Mouse (Mus musculus) embryonic facial prominence, embryonic 10.5 days (tissue): ENCODE data around the gene Lamtor5. TPM values are rescaled to one million over a fixed set of nuclear protein-coding genes. Genes with fewer than 3 reads are reported as not detected.

ENCODE experiments used
- DNase-seq: peaks from one replicate; pipeline ENCODE4 v3.0.0-alpha.2; 2017; ENCODE audit warnings: low spot score
- H3K27ac ChIP-seq: fragments of 300-500 bp; sonication (generic); replicated peaks from 2 replicates; pipeline ENCODE4 v1.5.1; 2016; ENCODE audit warnings: mild to moderate bottlenecking
- H3K27me3 ChIP-seq: fragments of 300-500 bp; sonication (generic); replicated peaks from 2 replicates; pipeline ENCODE4 v1.6.1; 2016; ENCODE audit warnings: low read depth, mild to moderate bottlenecking; ENCODE audit not compliant: poor library complexity, severe bottlenecking
- H3K36me3 ChIP-seq: fragments of 300-500 bp; sonication (generic); replicated peaks from 2 replicates; pipeline ENCODE4 v1.6.1; 2016; ENCODE audit warnings: mild to moderate bottlenecking, moderate library complexity
- H3K4me1 ChIP-seq: fragments of 300-500 bp; sonication (generic); 2 replicates; pipeline ENCODE4 v1.6.1; 2016
- H3K4me3 ChIP-seq: fragments of 300-500 bp; sonication (generic); 2 replicates; pipeline ENCODE4 v1.5.1; 2016; ENCODE audit warnings: mild to moderate bottlenecking, moderate library complexity
- H3K9me3 ChIP-seq: fragments of 300-500 bp; sonication (generic); 2 replicates; pipeline ENCODE4 v1.6.1; 2016; ENCODE audit warnings: mild to moderate bottlenecking
- WGBS: fragments of 180-500 bp; shearing (Covaris S2); methylation state at CpG from one replicate; pipeline ENCODE4 v1.1.7; 2016; 5-methylcytosine and 5-hydroxymethylcytosine counted together
- polyA plus RNA-seq: library from polyadenylated mRNA; unstranded; fragments of >200 nt; fragmentation: Nextera tagmentation; extraction: Ambion mirVana; gene quantifications from 2 replicates; pipeline ENCODE4 v1.2.1, GENCODE M21; 2016

Lamtor5 gene
- polyA plus RNA-seq, 1 experiment from 2014 or later = 191 TPM

DNA sequence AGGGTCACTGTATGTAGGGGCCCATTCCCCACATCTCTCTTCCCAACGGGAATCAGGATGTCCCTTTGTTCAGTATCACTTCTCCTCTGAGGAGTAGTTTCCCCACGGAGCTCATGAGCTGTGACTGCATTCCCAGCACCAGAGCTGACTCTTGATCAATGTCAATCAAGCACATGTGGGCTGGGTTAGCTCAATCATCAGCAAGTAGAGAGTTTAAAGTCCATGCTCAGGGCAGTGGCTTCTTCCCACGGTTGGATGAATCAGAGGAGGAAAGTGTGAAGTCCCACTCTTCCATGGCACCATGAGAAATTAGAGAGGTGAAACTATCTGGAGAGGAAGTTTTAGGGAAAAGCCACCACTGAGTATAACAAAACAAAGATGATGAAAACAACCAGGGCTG lies 29.6 kb upstream of the Lamtor5 start:
- no peak overlapping the region for H3K4me3 ChIP-seq
- 52% methylated on average over 3 of the region's 3 CpGs for WGBS
- H3K4me1 ChIP-seq = peaks cover 19% of the 10 kb centered on the region; the same call in 1 of the 2 replicates
- DNase-seq = no peak
- H3K27me3 ChIP-seq = no peaks in the 10 kb centered on the region; the same call in 1 of the 2 replicates
- H3K9me3 ChIP-seq = no peaks in the 10 kb centered on the region
- no peaks in the 10 kb centered on the region for H3K36me3 ChIP-seq
- no peak overlapping the region for H3K27ac ChIP-seq

DNA sequence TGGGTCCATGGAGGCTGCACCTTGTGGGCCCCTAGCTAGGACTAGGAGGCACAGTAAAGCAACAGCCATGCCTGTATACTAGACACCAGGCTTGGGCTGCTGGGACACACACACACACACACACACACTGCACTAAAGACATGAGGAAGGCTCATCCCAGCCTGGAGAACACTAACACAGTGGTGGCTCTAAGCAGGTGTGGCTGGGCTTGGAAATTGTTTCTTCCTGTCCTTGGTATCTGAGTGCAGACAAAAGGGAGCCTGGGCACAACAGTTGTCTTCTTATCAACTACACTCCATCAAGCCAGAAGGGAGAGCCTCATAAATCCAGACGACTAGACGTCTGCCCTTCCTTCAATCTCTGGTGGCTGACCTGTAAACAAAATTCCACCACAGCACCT lies 28.3 kb upstream of the Lamtor5 start:
- no peak overlapping the region for H3K4me3 ChIP-seq
- 76% methylated on average over 2 of the region's 2 CpGs for whole genome bisulfite sequencing
- H3K27ac ChIP-seq = no peak overlapping the region
- H3K36me3 ChIP-seq = no peaks in the 10 kb centered on the region
- H3K27me3 ChIP-seq = no peaks in the 10 kb centered on the region; the same call in 1 of the 2 replicates
- H3K4me1 ChIP-seq = peaks cover 19% of the 10 kb centered on the region; the same call in 1 of the 2 replicates
- no peaks in the 10 kb centered on the region for H3K9me3 ChIP-seq
- DNase-seq = no peak

DNA sequence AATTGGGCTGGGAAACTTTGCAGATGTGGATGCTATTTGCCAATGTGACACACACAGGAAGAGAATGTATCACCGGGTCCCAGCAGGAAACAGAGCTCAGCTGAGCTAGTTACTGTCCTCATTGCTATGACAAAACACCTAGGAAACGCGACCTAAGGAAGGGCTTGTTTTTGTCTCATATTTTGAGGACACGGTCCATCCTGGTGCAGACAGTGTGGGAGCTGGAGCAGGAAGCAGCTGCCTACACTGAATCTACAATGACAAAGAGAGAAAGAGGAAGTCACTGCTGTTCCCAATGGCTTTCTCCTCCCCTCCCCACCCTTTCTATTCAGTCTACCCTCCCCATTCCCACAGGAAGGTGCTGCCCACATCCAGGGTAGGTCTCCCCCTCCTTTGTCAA lies 26.6 kb upstream of the Lamtor5 start:
- no peak overlapping the region for H3K27ac ChIP-seq
- no peaks in the 10 kb centered on the region for H3K9me3 ChIP-seq
- H3K4me3 ChIP-seq = no peak overlapping the region
- peaks cover 16% of the 10 kb centered on the region; the same call in 1 of the 2 replicates for H3K4me1 ChIP-seq
- DNase-seq = no peak
- H3K36me3 ChIP-seq = no peaks in the 10 kb centered on the region
- no peaks in the 10 kb centered on the region; the same call in 1 of the 2 replicates for H3K27me3 ChIP-seq
- 81% methylated on average over 4 of the region's 4 CpGs for WGBS

DNA sequence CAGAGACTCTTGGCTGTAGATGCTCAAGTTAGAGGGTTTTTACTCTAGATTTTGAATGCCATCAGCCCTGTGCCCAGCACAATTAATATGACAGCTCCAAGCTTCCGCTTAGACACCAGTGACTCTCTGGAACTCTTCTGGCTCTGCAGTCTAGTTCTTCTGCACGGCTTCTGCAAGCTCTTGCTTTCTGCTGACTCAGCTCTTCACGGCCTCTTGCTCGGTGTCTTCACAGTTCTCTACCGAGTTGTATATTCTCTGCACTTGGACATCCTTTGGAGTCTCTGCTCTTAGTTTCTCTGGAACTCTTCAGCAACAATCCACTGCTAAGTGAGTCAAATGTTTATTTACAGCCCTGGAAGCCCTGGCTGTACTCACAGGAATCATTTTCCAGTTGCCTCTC lies 24.7 kb upstream of the Lamtor5 start:
- no peak overlapping the region for H3K4me3 ChIP-seq

DNA sequence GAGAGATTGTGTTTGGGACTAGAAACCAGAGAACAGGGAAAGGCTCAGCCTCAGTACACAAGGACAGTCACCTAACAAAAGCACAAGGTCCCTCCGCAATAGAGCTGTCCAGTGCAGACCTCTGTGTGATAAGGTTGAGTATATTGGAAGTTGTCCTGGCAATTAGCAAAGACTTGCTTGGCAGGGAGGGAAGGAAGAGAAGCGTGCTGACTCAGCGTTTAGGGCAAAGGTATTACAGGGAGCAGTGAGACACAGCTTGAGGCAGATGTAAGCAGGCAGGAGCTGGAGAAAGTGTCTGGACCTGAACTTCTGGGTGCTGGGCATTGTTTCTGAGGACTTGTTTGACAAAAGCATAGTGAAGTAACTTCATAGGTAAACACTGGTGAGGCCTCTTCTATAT lies 22.7 kb upstream of the Lamtor5 start:
- Histone ChIP-seq H3K4me1 (peaks cover 9% of the 10 kb centered on the region), H3K9me3 (no peaks in the 10 kb centered on the region), H3K36me3 (no peaks in the 10 kb centered on the region), H3K27me3 (no peaks in the 10 kb centered on the region; the same call in 1 of the 2 replicates), H3K4me3 (no peak overlapping the region), H3K27ac (no peak overlapping the region)
- WGBS = 82% methylated on average over 3 of the region's 3 CpGs
- DNase-seq = no peak

More for the DNA sequence above, 24.7 kb upstream of the Lamtor5 start:
- Histone ChIP-seq H3K36me3 (no peaks in the 10 kb centered on the region), H3K27me3 (no peaks in the 10 kb centered on the region; the same call in 1 of the 2 replicates), H3K9me3 (no peaks in the 10 kb centered on the region), H3K27ac (no peak overlapping the region), H3K4me1 (0 out of 2 replicates have a peak, but pooled peaks cover 11% of the 10 kb centered on the region)
- no peak for DNase-seq
- WGBS = 82% methylated on average over 5 of the region's 5 CpGs

DNA sequence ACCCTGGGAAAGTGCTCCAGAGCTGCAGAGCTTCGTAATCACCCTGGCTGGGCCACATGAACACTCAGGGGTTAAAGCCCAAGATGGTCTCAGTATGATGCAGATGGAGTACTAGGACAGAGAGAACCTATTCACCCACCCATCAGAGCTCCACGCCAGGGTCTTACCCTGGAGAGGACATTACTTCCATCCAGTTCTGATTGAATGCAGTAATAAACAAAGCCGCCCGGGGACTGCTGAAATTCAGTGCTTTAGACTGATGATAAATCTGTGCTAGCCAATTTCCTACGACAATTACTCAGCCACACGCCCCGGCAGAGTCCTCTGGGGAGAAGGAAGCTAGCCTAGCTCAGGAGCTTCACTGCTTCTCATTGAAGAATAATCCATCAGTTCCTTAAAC lies 21.9 kb upstream of the Lamtor5 start:
- no peak for DNase-seq
- H3K4me3 ChIP-seq = no peak overlapping the region

DNA sequence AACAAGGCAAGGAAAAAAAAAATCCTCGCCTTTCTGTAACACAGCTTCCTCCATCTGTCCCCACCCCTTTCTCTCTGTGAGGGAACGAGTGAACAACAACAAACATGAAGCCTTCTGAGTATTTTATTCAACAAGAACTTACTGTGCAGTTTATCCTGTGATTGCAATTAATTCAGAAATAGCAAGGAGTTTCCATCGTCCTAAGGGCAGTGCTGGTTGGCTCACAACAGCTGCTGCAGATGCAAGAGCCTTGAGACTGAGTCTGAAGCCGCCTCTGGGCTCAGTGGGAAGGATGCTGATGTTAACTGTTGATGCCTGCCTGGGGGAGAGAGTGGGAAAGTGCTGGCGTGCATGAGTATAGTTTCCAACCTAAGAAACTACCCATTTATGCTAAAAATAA lies 20.7 kb upstream of the Lamtor5 start:
- H3K4me3 ChIP-seq = no peak overlapping the region
- 61% methylated on average over 5 of the region's 5 CpGs for WGBS
- H3K36me3 ChIP-seq = no peaks in the 10 kb centered on the region

More for the DNA sequence above, 21.9 kb upstream of the Lamtor5 start:
- Histone ChIP-seq H3K27me3 (no peaks in the 10 kb centered on the region; the same call in 1 of the 2 replicates), H3K9me3 (no peaks in the 10 kb centered on the region), H3K4me1 (peaks cover 17% of the 10 kb centered on the region), H3K27ac (no peak overlapping the region), H3K36me3 (no peaks in the 10 kb centered on the region)
- 80% methylated on average over 7 of the region's 7 CpGs for WGBS

DNA sequence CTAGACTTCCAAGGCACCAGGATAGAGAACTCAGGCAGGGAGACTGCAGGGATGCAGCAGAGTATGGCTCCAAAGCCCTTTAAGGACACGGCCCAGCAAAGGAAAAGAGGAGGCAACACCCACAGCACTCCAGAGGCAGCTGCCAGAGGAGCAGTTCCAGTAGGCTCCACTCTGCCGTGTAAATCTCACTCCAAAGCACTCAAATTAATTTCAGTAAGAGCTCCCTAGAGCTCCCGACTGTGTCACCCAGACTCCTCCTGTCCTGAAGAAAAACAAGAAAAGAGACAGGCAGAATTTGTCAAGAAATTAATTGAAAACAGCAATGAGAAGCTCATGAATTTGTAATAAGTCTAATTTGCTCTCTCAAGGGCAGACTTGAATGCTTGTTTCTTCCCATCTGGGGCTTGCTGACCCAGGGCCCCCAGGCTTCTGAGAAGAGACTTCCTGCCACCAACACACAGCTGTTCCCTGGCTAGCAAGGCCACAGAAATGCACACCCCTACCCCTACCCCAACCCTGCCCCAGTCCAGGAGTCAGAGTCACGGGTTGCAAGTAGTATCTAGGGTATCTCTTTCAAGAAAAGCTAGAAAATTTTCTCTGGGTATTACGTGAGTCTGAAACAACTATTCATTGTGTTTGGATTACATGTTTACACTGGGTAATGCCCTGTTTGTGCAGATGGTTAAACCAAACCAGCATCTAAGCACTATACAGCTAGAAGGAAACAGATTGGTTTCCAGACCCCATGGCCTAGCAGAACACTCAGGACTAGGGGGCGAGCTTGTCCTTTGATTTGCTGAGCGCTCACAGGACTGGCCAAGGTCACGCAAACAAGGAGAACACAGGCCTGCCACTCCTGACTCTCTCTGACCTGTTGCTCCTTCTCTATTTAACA lies 17.5 kb upstream of the Lamtor5 start:
- H3K4me1 ChIP-seq = peaks cover 15% of the 10 kb centered on the region
- DNase-seq = peak; percentile 65
- no peaks in the 10 kb centered on the region for H3K9me3 ChIP-seq
- peak overlapping the region; percentile 69 for H3K27ac ChIP-seq
- no peaks in the 10 kb centered on the region for H3K36me3 ChIP-seq
- no peaks in the 10 kb centered on the region for H3K27me3 ChIP-seq
- H3K4me3 ChIP-seq = no peak overlapping the region
- 33% methylated on average over 8 of the region's 8 CpGs for WGBS

More for the DNA sequence above, 20.7 kb upstream of the Lamtor5 start:
- no peaks in the 10 kb centered on the region for H3K9me3 ChIP-seq
- peaks cover 15% of the 10 kb centered on the region for H3K4me1 ChIP-seq
- H3K27ac ChIP-seq = no peak overlapping the region
- no peak for DNase-seq
- H3K27me3 ChIP-seq = no peaks in the 10 kb centered on the region; the same call in 1 of the 2 replicates

DNA sequence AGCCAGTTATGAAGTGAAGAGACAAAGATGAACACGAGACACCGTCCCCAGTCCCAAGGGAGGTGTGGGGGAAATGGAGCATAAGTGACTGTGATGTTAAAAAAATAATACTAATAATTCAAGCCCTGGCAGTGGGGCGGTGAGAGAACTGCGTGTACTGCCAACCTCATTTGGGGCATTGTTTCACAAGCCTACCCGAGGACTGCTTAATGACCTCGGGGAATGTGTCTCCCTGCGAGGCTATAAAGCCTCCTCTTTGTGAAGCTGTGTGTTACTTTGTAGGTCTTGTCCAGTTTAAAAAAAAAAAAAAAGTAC lies 16.9 kb upstream of the Lamtor5 start:
- H3K4me3 ChIP-seq = no peak overlapping the region
- DNase-seq = no peak
- H3K9me3 ChIP-seq = no peaks in the 10 kb centered on the region
- WGBS = 43% methylated on average over 7 of the region's 7 CpGs
- no peaks in the 10 kb centered on the region for H3K27me3 ChIP-seq
- H3K27ac ChIP-seq = peak overlapping the region; percentile 51; the same call in 1 of the 2 replicates
- peaks cover 15% of the 10 kb centered on the region for H3K4me1 ChIP-seq
- no peaks in the 10 kb centered on the region for H3K36me3 ChIP-seq

DNA sequence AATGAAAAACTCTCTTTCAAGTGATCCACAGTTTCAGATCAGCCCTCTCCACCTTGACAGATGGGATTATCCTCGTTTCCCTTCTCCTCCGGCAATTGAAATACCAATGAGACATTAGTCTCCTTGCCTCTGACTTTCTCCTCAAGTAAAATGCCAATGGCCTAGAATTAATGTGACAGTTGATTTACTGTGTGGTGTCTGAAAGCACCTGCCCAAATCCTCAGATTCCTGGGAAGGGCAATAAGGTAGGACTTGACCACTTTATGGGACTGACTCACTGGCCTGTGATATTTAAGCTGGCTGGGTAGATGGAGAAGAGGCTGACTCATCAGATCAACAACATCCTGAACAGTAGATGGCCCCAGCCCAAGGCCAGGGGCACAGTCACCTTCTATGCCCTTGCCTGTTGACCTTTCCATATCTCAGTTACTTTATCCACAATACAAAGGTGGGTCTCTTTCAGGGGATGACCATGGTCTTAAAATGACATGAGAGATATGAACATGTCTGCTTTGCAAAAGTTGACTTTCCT lies 11.8 kb upstream of the Lamtor5 start:
- Histone ChIP-seq H3K27ac (no peak overlapping the region), H3K9me3 (no peaks in the 10 kb centered on the region), H3K36me3 (no peaks in the 10 kb centered on the region), H3K4me1 (peaks cover under 1% of the 10 kb centered on the region; the same call in 1 of the 2 replicates), H3K27me3 (no peaks in the 10 kb centered on the region), H3K4me3 (no peak overlapping the region)
- no peak for DNase-seq
- 72% methylated on average over 2 of the region's 2 CpGs for WGBS

DNA sequence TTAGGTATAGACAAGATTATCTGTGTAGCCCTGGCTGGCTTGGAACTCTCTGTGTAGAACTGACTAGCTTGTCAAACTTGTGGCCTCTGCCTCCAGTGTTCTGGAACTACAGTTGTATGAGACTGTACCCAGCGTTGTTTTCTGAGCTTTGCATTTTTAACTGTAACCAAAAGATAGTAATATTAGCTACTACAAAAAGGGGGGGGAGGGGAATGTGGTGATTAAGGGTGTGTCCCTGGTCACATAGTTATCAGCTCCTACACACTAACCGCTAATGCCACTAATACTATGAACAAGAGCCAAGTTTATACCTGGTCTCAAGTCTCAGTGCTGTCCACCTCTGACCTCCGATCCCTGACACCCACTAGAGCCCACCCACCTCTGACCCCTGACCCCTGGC lies 6.2 kb upstream of the Lamtor5 start:
- 92% methylated on average over 3 of the region's 3 CpGs for WGBS
- H3K4me1 ChIP-seq = no peaks in the 10 kb centered on the region
- no peak overlapping the region for H3K4me3 ChIP-seq
- no peaks in the 10 kb centered on the region for H3K36me3 ChIP-seq
- no peaks in the 10 kb centered on the region for H3K9me3 ChIP-seq
- DNase-seq = no peak
- H3K27ac ChIP-seq = no peak overlapping the region
- H3K27me3 ChIP-seq = no peaks in the 10 kb centered on the region; the same call in 1 of the 2 replicates

DNA sequence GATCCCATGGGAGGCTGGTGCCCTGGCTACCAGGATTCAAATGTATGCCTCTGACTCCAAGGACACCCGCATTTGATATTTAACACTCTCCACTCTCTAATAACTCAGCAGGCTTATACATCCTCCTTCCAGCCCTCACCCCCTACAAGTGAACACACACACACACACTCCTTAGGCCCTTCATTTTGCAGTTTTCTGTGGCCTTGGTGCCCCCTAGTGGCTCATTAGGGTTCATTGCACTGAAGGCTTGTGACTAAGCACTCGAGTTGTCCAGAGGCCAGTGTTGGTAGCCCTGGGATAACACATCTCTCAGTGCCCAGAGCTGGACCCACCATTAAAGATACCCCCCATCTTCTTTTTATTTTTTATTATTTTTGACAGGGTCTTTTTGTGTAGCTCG lies 4.8 kb upstream of the Lamtor5 start:
- Histone ChIP-seq H3K4me3 (no peak overlapping the region), H3K27ac (no peak overlapping the region), H3K36me3 (no peaks in the 10 kb centered on the region), H3K27me3 (no peaks in the 10 kb centered on the region; the same call in 1 of the 2 replicates), H3K9me3 (no peaks in the 10 kb centered on the region), H3K4me1 (peaks cover 3% of the 10 kb centered on the region; the same call in 1 of the 2 replicates)
- peak; percentile 64 for DNase-seq
- WGBS = 11% methylated on average over 3 of the region's 3 CpGs

DNA sequence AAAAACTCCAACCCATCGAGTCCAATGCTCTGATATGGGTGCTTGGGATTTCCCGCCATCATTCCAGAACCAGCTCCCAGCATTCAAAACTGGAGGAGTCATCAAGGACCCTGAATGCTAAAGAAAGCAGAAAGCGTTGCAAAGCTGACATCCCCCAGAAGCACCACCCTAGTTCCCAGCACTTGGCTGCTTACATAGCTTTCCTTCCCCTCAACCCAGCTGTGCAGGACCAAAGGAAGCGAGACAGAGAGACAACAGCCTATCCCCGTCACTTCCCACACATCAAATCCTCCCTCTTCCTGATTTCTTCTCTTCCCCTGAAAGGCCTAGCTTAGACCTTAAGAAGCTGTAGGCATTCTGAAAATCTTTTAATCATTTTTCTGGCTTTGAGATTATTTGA lies 3.3 kb upstream of the Lamtor5 start:
- 62% methylated on average over 5 of the region's 5 CpGs for WGBS
- H3K36me3 ChIP-seq = no peaks in the 10 kb centered on the region
- no peaks in the 10 kb centered on the region for H3K9me3 ChIP-seq
- peaks cover 12% of the 10 kb centered on the region for H3K4me1 ChIP-seq
- no peak for DNase-seq
- no peaks in the 10 kb centered on the region; the same call in 1 of the 2 replicates for H3K27me3 ChIP-seq
- no peak overlapping the region for H3K4me3 ChIP-seq
- no peak overlapping the region for H3K27ac ChIP-seq
